Mouse (Mus musculus) embryonic fibroblast, embryonic 13.5 days (primary cell): ENCODE measurements around the gene Spink4. TPM values are rescaled to one million over a fixed set of nuclear protein-coding genes. Genes with fewer than 3 reads are reported as not detected.

ENCODE experiments used
- H3K27ac ChIP-seq: 2 replicates; pipeline ENCODE4 v1.5.1; 2012; ENCODE audit warnings: low read length, control low read depth, inconsistent platforms; ENCODE audit not compliant: insufficient read depth
- H3K4me1 ChIP-seq: 2 replicates; pipeline ENCODE4 v1.6.1; 2011; ENCODE audit warnings: low read length; ENCODE audit not compliant: control insufficient read depth, insufficient read depth
- H3K4me3 ChIP-seq: 2 replicates; pipeline ENCODE4 v1.5.1; 2011; ENCODE audit warnings: mild to moderate bottlenecking, control low read depth, low read length; ENCODE audit not compliant: insufficient read depth
- CTCF ChIP-seq: IDR thresholded peaks from 2 replicates; pipeline ENCODE4 v1.5.1; 2011; ENCODE audit warnings: mild to moderate bottlenecking, control low read depth, low read length, moderate library complexity, borderline replicate concordance; ENCODE audit not compliant: insufficient read depth
- POLR2A ChIP-seq: IDR thresholded peaks from 2 replicates; pipeline ENCODE4 v1.6.1; 2011; ENCODE audit warnings: low read depth, mild to moderate bottlenecking, control low read depth, low read length, moderate library complexity
- polyA plus RNA-seq: library from polyadenylated mRNA; stranded (reverse); fragments of >200 nt; gene quantifications from 2 replicates; pipeline ENCODE4 v1.2.4, GENCODE M21; 2011; ENCODE audit warnings: low read depth; ENCODE audit not compliant: missing spikeins, insufficient read length

The Spink4 gene
- polyA plus RNA-seq, 1 experiment = not detected

DNA sequence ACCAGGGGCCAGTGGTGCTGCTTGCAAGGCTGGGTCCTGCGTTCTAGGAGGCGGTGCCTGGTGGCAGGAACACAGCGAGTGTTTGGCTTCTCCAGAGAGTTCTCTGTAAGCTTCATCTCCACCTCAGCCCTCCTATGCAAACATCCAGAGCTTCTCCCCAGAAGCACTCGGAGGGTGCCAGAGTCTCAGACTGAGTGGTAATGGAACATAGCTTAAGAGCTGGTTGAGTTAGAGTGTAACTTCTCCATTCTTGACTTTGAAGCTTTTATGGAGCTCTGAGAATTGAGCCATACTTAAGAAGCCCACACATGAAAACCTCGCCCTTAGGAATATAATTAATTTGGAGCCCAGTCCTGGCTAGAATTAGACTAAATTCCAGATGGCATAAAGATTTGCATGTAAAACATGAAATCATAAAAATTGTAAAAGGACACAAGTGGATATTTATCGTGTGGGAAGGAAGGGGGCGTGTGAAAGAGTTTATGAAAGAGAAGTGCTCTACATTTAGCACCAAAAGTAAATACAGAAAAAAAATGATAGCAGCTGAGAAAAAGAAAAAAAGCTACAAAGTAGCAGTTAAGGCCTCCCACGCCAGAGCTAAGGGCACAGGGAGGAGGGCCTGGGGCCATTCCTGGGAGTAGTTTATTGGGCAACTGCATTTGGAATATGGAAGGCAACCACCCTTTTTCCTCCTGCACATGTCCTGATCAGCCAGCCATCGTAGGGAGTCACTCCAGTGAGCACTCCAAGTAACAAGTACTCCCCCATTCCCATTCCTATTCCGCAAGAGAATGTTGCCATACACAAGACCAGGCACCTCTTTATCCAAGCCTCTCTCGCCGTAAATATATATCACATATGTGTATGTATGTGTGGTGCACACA is 35.3 kb upstream of the Spink4 start:
- TF ChIP-seq CTCF (no peak), POLR2A (no peak)
- Histone ChIP-seq H3K4me1 (0 out of 2 replicates have a peak, but pooled peaks cover 2% of the 10 kb centered on the region), H3K4me3 (no peak overlapping the region), H3K27ac (peak overlapping the region; percentile 35)

DNA sequence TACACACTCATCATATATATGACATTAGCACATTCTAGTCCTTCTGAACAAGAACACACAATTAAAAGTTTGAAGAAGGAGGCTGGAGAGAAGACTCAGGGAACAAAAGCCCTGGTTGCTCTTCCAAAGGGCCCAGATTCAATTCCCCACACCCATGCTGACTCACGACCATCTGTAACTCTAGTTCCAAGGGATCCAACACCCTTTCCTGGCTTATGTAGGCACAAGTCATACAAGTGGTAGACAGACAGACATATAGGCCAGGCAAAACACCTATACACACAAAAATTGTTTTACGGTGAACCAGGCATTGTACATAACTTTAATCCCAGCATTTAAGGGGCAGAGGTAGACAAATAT is 34.7 kb upstream of the Spink4 start:
- TF ChIP-seq POLR2A (no peak), CTCF (no peak)
- peak overlapping the region; percentile 35 for H3K27ac ChIP-seq
- H3K4me3 ChIP-seq = no peak overlapping the region
- 0 out of 2 replicates have a peak, but pooled peaks cover 2% of the 10 kb centered on the region for H3K4me1 ChIP-seq

DNA sequence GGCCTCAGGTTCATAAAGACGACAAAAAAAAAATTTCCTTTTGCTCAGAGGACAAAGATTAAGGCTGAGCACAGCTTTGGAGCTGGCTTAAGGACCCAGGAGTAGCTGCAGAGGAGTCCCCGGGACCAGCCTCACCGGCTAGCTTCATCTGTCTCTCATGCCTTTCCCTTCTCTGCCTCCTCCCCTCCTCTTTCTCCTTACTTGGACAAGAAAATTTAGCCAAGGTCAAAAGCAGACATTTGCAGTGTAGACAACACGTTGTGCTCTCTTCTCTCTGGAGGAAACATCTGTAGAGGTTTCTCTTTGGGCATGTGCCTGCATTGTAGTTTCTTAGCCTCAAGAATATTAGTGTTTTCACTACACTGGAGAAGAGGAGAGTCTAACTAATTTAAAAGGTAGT is 34.0 kb upstream of the Spink4 start:
- 0 out of 2 replicates have a peak, but pooled peaks cover 2% of the 10 kb centered on the region for H3K4me1 ChIP-seq
- H3K27ac ChIP-seq = no peak overlapping the region
- H3K4me3 ChIP-seq = no peak overlapping the region
- TF ChIP-seq POLR2A = no peak
- TF ChIP-seq CTCF = no peak

DNA sequence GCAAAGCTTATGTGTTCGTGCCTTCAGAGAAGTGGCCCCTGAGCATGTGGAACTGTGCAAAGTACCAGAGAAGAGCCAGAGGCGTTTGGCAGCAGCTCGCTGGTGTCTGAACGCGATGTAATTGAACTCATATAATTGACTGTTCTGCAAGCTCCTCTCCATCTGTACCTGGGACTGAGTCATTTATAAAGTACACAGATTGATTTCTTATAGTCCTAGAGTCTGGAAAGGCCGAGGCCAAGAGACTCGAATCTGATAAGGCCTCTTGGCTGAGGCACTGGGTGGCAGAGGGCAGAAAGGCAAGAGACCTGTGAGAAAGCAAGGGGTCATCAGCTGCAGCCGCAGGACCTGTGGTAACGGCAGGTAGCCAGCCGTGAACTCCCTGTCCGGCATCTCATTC is 31.0 kb upstream of the Spink4 start:
- H3K27ac ChIP-seq = no peak overlapping the region
- H3K4me3 ChIP-seq = no peak overlapping the region
- TF ChIP-seq CTCF (no peak), POLR2A (no peak)
- 0 out of 2 replicates have a peak, but pooled peaks cover 2% of the 10 kb centered on the region for H3K4me1 ChIP-seq

DNA sequence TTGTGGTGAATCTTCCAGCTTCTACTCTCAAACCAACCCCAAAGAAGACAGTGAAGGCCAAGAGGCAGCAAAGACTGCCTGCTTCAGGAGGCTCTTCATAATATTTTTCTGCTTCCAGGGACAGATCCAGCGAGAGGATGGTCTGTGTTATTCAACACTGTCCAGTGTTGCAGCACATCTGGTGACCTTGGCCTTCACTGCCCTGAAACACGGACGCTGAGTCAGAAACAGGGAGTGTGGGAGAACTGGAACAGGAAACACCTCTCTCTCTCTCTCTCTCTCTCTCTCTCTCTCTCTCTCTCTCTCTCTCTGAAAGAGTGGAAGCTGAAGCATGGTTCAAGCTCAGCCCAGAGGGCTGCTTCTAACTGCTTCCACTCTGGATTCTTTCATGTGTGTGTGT is 30.6 kb upstream of the Spink4 start:
- H3K4me1 ChIP-seq = 0 out of 2 replicates have a peak, but pooled peaks cover 2% of the 10 kb centered on the region
- H3K27ac ChIP-seq = no peak overlapping the region
- H3K4me3 ChIP-seq = no peak overlapping the region
- TF ChIP-seq CTCF (no peak), POLR2A (no peak)

DNA sequence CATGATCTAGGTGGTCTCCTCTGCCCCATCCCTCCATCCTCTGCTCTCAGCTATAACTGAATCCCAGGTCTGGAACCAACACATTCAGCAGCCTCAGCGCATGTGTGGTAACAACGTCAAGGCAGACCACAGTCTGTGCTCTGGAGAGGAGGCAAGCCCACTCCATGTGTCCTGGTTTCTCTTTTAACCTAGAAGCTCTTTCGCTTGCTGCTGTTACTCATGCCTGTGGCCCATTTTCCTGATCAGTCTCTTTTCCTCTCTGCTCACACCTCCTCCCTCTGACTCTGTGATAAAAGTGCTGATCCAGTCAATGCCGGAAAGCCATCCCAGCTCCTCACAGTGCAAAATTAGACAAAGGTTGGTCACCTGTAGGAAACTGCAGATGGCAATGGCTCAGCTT is 29.9 kb upstream of the Spink4 start:
- TF ChIP-seq POLR2A (no peak), CTCF (no peak)
- H3K27ac ChIP-seq = no peak overlapping the region
- H3K4me1 ChIP-seq = 0 out of 2 replicates have a peak, but pooled peaks cover 2% of the 10 kb centered on the region
- H3K4me3 ChIP-seq = no peak overlapping the region

DNA sequence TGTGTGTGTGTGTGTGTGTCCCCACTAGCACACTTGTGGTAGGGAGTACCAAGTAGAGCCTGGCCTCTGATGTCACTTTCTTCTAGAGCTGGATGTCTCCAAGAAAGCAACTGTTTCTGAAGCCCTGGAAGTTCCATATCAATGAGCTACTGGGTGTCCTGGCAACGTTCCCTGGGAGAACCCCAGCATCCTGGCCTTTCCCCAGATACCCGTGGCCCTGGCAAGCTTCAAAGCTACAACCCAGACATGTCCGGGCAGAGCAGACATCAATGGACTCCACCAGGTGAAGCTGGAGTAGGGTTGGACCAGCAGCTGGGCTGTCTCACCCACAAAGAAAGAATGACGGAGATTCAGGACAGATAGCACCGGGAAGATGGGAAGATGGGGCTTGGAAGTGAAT is 28.6 kb upstream of the Spink4 start:
- Histone ChIP-seq H3K27ac (no peak overlapping the region), H3K4me3 (no peak overlapping the region), H3K4me1 (0 out of 2 replicates have a peak, but pooled peaks cover 2% of the 10 kb centered on the region)
- TF ChIP-seq CTCF (no peak), POLR2A (no peak)

DNA sequence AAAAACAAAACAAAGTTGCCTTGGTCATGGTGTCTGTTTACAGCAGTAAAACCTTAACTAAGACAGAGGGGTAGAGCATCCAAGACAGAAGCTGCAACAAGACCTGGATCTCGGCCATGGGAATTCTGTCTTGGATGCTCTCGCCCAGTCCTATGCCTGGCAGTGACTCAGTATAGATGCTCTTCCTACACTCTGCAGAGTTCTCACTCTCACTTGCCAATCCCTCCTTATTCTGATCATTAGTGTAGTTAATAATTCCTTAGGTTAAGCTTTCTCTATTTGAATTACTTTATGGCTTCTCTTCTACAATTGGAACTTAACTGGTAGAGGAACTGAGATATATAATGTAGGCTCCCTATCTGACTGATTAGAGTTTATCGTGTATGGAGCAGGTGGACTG is 24.7 kb upstream of the Spink4 start:
- TF ChIP-seq CTCF = no peak
- no peak for TF ChIP-seq POLR2A
- no peak overlapping the region for H3K4me3 ChIP-seq
- H3K27ac ChIP-seq = no peak overlapping the region
- H3K4me1 ChIP-seq = no peaks in the 10 kb centered on the region

DNA sequence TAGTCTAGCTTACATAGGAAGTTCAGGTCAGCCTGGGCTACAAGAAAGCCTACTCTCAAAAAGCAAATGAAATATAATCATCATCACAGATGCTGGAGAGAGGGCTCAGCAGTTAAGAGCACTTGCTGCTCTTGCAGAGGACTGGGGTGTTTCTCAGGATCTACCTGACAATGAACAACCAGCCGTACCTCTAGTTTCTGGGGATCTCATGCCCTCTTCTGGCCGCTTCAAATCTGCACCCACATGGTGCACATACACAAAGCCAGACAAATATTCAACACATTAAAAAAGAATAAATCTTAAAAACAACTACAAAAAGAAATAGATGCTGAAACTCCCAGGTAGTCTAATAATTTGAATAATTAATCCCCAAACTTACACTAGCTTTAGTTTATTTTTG is 24.2 kb upstream of the Spink4 start:
- H3K4me1 ChIP-seq = no peaks in the 10 kb centered on the region
- TF ChIP-seq CTCF = no peak
- TF ChIP-seq POLR2A = no peak
- no peak overlapping the region for H3K27ac ChIP-seq
- H3K4me3 ChIP-seq = no peak overlapping the region

DNA sequence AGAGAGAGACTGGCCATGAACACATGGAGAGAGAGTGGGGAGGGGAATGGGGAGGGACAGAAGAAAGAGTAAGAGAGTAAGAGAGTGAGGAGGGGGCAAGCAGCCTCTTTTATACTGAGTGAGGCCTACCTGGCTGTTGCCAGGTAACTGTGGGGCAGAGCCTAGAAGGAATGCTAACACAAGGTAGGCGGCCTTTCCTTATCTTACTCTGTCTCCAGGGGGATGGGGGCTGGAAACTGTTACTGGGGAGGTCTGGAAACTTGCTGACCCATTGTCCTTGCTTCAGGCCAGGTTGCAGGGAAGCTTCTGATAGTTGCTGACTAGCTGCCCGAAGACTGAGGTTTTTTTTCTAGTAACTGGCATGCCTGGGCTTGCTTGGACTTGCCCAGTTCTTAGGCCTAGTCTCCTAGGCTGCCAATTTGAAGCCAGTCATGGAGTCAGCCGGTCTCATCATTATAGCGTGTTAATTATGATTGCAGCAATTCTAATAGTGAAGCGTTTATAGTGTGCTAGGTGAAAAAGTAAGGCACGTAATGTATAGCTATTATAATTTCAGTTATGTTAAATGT is 21.3 kb upstream of the Spink4 start:
- Histone ChIP-seq H3K4me3 (no peak overlapping the region), H3K27ac (no peak overlapping the region), H3K4me1 (no peaks in the 10 kb centered on the region)
- TF ChIP-seq POLR2A (no peak), CTCF (no peak)
